Mouse (Mus musculus): ENCODE data around the gene Gja10.

- TF ChIP-seq MAX (IDR thresholded peaks at IDR 0.05; ENCODE audit: low read depth), result no peak
- no peak for TF ChIP-seq POLR2A (IDR thresholded peaks at IDR 0.05; ENCODE audit: insufficient read length, low read depth)
- no peak for TF ChIP-seq POLR2AphosphoS2 (IDR thresholded peaks at IDR 0.05; ENCODE audit: insufficient read length, low read depth)
- no peak for TF ChIP-seq CEBPB (IDR thresholded peaks at IDR 0.05; ENCODE audit: insufficient read depth, poor library complexity, severe bottlenecking)
- TF ChIP-seq E2F4 (IDR thresholded peaks at IDR 0.05; ENCODE audit: insufficient read depth), result no peak
Measured at GRCm38 (mm10) chr4:32602660-32603059, at the start of gene Gja10.
